Mouse (Mus musculus): ENCODE measurements around the gene Rnf113a2. TPM values are rescaled to one million over a fixed set of nuclear protein-coding genes. Genes with fewer than 3 reads are reported as not detected.

Gene Rnf113a2
- polyA plus RNA-seq, 1 experiment: 3.0 TPM

GRCm38 (mm10) chr12:84462856-84463255 lies 45.9 kb downstream of the Rnf113a2 start:
- H3K4me3 ChIP-seq (ENCODE audit: insufficient read depth, poor library complexity, severe bottlenecking): no peak overlapping the region
- no peak overlapping the region for H3ac ChIP-seq (ENCODE audit: control insufficient read depth, insufficient read length, low read depth)
- no peaks in the 10 kb centered on the region for H3K79me2 ChIP-seq (ENCODE audit: control insufficient read depth, insufficient read depth)
- no peaks in the 10 kb centered on the region for H3K79me3 ChIP-seq (ENCODE audit: low read depth)
- TF ChIP-seq USF1 (IDR thresholded peaks at IDR 0.05; ENCODE audit: low read depth) (no peak), MYOD1 (IDR thresholded peaks at IDR 0.05; ENCODE audit: control insufficient read depth, insufficient read length, low read depth) (no peak), CTCF (IDR thresholded peaks at IDR 0.05; ENCODE audit: control insufficient read depth, insufficient read depth, insufficient read length) (no peak), MAX (IDR thresholded peaks at IDR 0.05) (no peak), CEBPB (IDR thresholded peaks at IDR 0.05; ENCODE audit: low read depth) (no peak), FOSL1 (IDR thresholded peaks at IDR 0.05; ENCODE audit: insufficient read depth, low read length, poor library complexity, severe bottlenecking) (no peak), MYOG (IDR thresholded peaks at IDR 0.05; ENCODE audit: control insufficient read depth, extremely low read depth, insufficient read length) (no peak)
- H3K36me3 ChIP-seq (ENCODE audit: control insufficient read depth, insufficient read depth): peaks cover 72% of the 10 kb centered on the region
- H3K27me3 ChIP-seq (ENCODE audit: control insufficient read depth, insufficient read depth, insufficient read length): no peaks in the 10 kb centered on the region

Other genes with a start within 250 kb of the Rnf113a2 start
- 6.5 TPM for gene Elmsan1, start 198.3 kb upstream of the Rnf113a2 start, polyA plus RNA-seq (2012; fragmentation: generic; extraction: Trizol)
- gene Ptgr2, start 132.0 kb upstream of the Rnf113a2 start, polyA plus RNA-seq (2012; fragmentation: generic; extraction: Trizol): 13.3 TPM
- 23.5 TPM for gene Zfp410, start 100.3 kb upstream of the Rnf113a2 start, polyA plus RNA-seq (2012; fragmentation: generic; extraction: Trizol)
- gene Coq6, start 55.5 kb upstream of the Rnf113a2 start, polyA plus RNA-seq (2012; fragmentation: generic; extraction: Trizol): 32.7 TPM
- 0.50 TPM for gene Fam161b, start 55.4 kb upstream of the Rnf113a2 start, polyA plus RNA-seq (2012; fragmentation: generic; extraction: Trizol)
- 4.5 TPM for gene Entpd5, start 8.2 kb upstream of the Rnf113a2 start, polyA plus RNA-seq (2012; fragmentation: generic; extraction: Trizol)
- gene Bbof1, start 8.1 kb upstream of the Rnf113a2 start, polyA plus RNA-seq (2012; fragmentation: generic; extraction: Trizol): 0.25 TPM
- gene Aldh6a1, start 33.8 kb downstream of the Rnf113a2 start, polyA plus RNA-seq (2012; fragmentation: generic; extraction: Trizol): 0.47 TPM
- gene Lin52, start 34.2 kb downstream of the Rnf113a2 start, polyA plus RNA-seq (2012; fragmentation: generic; extraction: Trizol): 2.8 TPM
- not detected for gene Vsx2, start 152.6 kb downstream of the Rnf113a2 start, polyA plus RNA-seq (2012; fragmentation: generic; extraction: Trizol)
- 8.5 TPM for gene Abcd4, start 200.2 kb downstream of the Rnf113a2 start, polyA plus RNA-seq (2012; fragmentation: generic; extraction: Trizol)
- not detected for gene Vrtn, start 223.8 kb downstream of the Rnf113a2 start, polyA plus RNA-seq (2012; fragmentation: generic; extraction: Trizol)